Mouse (Mus musculus) E14TG2a.4 (cell line): ENCODE results near the gene Myo16.

Source experiments
- CTCF ChIP-seq: conservative IDR thresholded peaks from 2 replicates; pipeline ENCODE4 v1.5.1; 2014; ENCODE audit warnings: low read length
- POU5F1 ChIP-seq: IDR thresholded peaks from 2 replicates; pipeline ENCODE4 v1.6.1; 2014; ENCODE audit warnings: low read length, borderline replicate concordance

GRCm38 (mm10) chr8:10557961-10558360 lies 404.2 kb downstream of the Myo16 start:
- TF ChIP-seq CTCF = no peak
- no peak for TF ChIP-seq POU5F1
